Mouse (Mus musculus) forebrain, embryonic 13.5 days (tissue): ENCODE measurements around the gene Psmd4. TPM values are rescaled to one million over a fixed set of nuclear protein-coding genes. Genes with fewer than 3 reads are reported as not detected.

Source experiments
- ATAC-seq: fragments of 200-750 bp; cut with Nextera tagmentation; 2 replicates; pipeline ENCODE4 v1.8.0; 2017
- H3K27ac ChIP-seq: fragments of 300-500 bp; sonication (generic); 2 replicates; pipeline ENCODE4 v1.5.1; 2015; ENCODE audit warnings: inconsistent platforms, mild to moderate bottlenecking, moderate library complexity
- H3K27me3 ChIP-seq: fragments of 300-500 bp; sonication (generic); 2 replicates; pipeline ENCODE4 v1.6.1; 2015; ENCODE audit warnings: mild to moderate bottlenecking, inconsistent platforms
- H3K36me3 ChIP-seq: fragments of 300-500 bp; sonication (generic); 2 replicates; pipeline ENCODE4 v1.6.1; 2015; ENCODE audit warnings: mild to moderate bottlenecking, inconsistent platforms; ENCODE audit not compliant: poor library complexity, severe bottlenecking
- H3K4me1 ChIP-seq: fragments of 300-500 bp; sonication (generic); 2 replicates; pipeline ENCODE4 v1.6.1; 2015; ENCODE audit warnings: inconsistent platforms
- H3K4me2 ChIP-seq: fragments of 300-500 bp; sonication (generic); 2 replicates; pipeline ENCODE4 v1.6.1; 2015; ENCODE audit warnings: inconsistent platforms, mild to moderate bottlenecking, moderate library complexity
- H3K4me3 ChIP-seq: fragments of 300-500 bp; sonication (generic); 2 replicates; pipeline ENCODE4 v1.5.1; 2015; ENCODE audit warnings: mild to moderate bottlenecking, inconsistent platforms
- H3K9ac ChIP-seq: fragments of 300-500 bp; sonication (generic); 2 replicates; pipeline ENCODE4 v1.6.1; 2015; ENCODE audit warnings: mild to moderate bottlenecking, inconsistent platforms
- H3K9me3 ChIP-seq: fragments of 300-500 bp; sonication (generic); replicated peaks from 2 replicates; pipeline ENCODE4 v1.6.1; 2016; ENCODE audit warnings: inconsistent platforms
- WGBS: fragments of 180-500 bp; shearing (Covaris S2); methylation state at CpG from one replicate; pipeline ENCODE4 v1.1.7; 2015; 5-methylcytosine and 5-hydroxymethylcytosine counted together
- polyA plus RNA-seq: library from polyadenylated mRNA; unstranded; fragments of >200 nt; fragmentation: Nextera tagmentation; extraction: Ambion mirVana; gene quantifications from 2 replicates; pipeline ENCODE4 v1.2.1, GENCODE M21; 2015

The Psmd4 gene
- 299 and 311 TPM in 2 replicates for polyA plus RNA-seq

DNA sequence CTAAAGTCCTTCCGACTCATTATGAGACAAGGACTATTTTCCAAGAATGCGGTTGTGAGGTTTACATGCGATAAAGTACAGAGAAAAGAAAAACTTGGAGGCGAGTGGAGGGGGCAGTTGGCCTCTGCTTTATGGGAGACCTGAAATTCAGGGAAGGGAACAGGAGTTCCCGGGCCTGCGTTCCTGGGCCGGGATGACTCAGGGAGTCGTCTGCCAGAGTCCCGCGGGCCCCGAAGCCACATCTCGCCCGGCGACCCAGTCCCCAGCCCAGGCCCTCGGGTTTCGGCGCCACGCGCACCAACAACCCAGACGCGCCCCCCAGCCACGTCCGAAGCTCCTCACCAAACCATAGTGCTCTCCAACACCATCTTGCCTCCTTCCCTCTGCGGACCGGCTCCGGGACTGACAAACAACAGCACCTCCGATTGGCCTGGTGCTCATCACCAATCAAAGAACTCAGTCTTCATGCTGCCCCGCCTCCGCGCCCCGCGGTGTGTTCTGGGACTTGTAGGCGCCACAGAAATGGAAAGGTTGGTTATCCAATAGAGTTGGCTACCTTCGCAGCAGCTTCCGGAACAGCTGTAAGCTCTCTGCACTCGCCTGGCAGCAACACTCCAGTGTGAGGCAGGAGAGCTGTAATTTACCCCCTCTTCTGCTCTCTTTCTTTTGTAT, at the start of gene Psmd4:
Gene Psmd4, minus strand, starts transcription at position 449 of the 672 bp plus-strand sequence.
- Histone ChIP-seq H3K4me3 (peak within 1 kb of the TSS; percentile 63), H3K9me3 (no peaks in the 10 kb centered on the region), H3K4me1 (peaks cover 7% of the 10 kb centered on the region), H3K27ac (no peak within 1 kb of the TSS; the same call in 1 of the 2 replicates), H3K9ac (peak within 1 kb of the TSS; percentile 86), H3K4me2 (peak within 1 kb of the TSS; percentile 66), H3K27me3 (no peaks in the 10 kb centered on the region), H3K36me3 (peaks cover 23% of the 10 kb centered on the region)
- peak; percentile 100 for ATAC-seq
- under 1% methylated on average over 36 of the region's 36 CpGs for WGBS

DNA sequence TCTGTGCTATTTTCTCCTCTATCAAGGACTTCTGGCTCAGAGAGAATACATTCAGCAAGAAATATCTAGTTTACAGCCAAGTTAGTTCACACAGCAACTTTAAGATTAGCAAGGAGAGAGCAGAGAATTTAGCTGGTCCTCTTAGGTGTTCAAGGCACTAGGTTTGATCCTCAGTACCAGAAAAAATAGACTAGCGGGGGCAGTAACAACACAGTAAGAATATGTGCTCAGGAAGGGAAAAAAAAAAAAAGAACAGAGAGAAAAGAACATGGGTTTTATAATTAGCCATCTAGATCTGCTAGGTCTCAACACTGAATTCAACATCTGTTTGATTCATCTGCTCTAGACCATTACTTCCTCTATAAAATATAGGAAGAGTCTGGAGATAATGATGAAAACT, 45.7 kb upstream of the Psmd4 start:
- H3K9ac ChIP-seq: no peak overlapping the region
- H3K4me3 ChIP-seq: no peak overlapping the region
- ATAC-seq: no peak
- H3K27ac ChIP-seq: no peak overlapping the region
- no peaks in the 10 kb centered on the region for H3K27me3 ChIP-seq
- no peaks in the 10 kb centered on the region for H3K4me1 ChIP-seq
- H3K36me3 ChIP-seq: peaks cover 6% of the 10 kb centered on the region; the same call in 1 of the 2 replicates
- no peaks in the 10 kb centered on the region for H3K9me3 ChIP-seq
- no peak overlapping the region for H3K4me2 ChIP-seq
- WGBS: 96% methylated on average over 1 of the region's 1 CpGs

DNA sequence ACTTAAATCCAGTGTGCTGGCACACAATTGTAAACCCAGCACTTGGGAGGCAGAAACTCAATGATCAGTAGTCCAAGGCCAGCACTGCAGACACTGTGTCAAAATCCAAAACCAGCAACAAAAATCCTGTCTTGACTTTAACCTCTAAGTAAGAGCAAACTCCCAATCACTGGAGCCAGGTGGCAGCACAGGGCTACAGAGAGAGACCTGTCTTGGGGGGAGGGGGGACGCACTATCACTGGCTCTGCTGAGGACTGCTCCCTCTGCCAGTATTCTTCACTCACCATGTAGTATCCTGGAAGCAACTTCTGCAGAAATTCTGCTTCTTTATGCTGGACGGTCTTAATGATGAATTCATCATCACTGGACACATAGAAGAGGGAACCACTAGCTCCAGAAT, 29.2 kb upstream of the Psmd4 start:
- H3K4me3 ChIP-seq: no peak overlapping the region

DNA sequence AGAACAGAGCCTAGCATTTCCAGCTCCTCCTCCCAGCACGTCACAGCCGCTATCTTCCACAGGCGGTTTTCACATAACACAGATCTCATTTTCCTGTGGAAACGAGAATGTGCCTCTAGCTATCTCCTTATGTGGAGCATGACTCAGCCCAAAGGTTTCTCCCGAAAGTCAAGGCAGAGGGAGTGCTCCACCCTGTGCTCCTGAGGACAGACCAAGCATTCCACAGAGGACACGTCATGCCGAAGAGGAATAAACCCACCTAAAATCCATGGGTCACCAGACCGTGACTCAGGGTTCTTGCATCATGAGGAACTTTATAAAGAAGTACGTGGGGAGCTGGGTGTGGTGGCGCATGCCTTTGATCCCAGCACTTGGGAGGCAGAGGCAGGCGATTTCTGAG, 24.2 kb upstream of the Psmd4 start:
- 93% methylated on average over 11 of the region's 11 CpGs for WGBS
- Histone ChIP-seq H3K36me3 (peaks cover 97% of the 10 kb centered on the region), H3K9ac (no peak overlapping the region), H3K27ac (no peak overlapping the region), H3K9me3 (no peaks in the 10 kb centered on the region), H3K4me3 (no peak overlapping the region), H3K4me1 (no peaks in the 10 kb centered on the region), H3K4me2 (no peak overlapping the region), H3K27me3 (no peaks in the 10 kb centered on the region)
- ATAC-seq: no peak

More for the DNA sequence above, 29.2 kb upstream of the Psmd4 start:
- no peak overlapping the region for H3K27ac ChIP-seq
- no peaks in the 10 kb centered on the region for H3K27me3 ChIP-seq
- H3K9me3 ChIP-seq: no peaks in the 10 kb centered on the region
- peaks cover 86% of the 10 kb centered on the region for H3K36me3 ChIP-seq
- no peak for ATAC-seq
- WGBS: 98% methylated on average over 2 of the region's 2 CpGs
- no peak overlapping the region for H3K4me2 ChIP-seq
- no peak overlapping the region for H3K9ac ChIP-seq
- no peaks in the 10 kb centered on the region for H3K4me1 ChIP-seq

DNA sequence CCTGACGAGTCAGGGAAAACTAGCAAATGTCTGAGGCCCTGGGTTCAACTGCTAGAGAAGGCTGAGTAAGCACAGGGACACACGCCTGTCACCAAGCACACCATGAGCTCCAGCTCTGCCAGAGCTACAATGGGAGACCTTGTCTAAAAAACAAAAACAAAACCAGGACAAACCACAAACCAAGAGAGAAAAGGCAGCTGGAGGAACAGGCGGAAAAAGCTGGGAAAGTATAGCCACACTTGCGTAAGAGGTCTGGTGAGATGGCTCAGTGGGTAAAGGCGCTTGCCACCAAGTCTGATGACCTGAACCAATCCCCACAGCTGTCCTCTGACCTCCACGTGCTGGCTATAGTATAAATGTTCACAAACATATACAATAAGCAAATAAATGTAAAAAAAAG, 23.7 kb upstream of the Psmd4 start:
- Histone ChIP-seq H3K27me3 (no peaks in the 10 kb centered on the region), H3K4me2 (no peak overlapping the region), H3K9me3 (no peaks in the 10 kb centered on the region), H3K27ac (no peak overlapping the region), H3K4me3 (no peak overlapping the region), H3K4me1 (no peaks in the 10 kb centered on the region), H3K9ac (no peak overlapping the region), H3K36me3 (peaks cover 97% of the 10 kb centered on the region)
- 85% methylated on average over 6 of the region's 6 CpGs for WGBS
- no peak for ATAC-seq

DNA sequence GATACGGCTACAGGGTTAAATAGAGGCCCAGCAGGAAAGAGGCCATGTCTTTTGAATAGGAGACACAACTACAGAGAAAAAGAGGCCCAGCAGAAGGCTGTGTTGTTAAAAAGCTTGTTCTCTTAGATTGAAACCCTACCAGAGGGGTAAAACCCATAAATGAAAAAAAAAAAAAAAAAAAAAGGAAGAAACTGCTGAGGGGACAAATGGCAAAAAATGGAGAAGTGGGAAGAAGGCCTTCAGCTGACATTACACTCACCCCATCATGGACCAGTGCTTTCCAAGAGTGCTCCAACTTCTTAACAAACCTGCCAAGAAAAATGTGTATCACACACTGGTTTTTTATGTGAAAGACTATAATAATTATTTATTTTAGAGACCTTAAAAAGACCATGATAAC, 23.1 kb upstream of the Psmd4 start:
- WGBS: 80% methylated on average over 1 of the region's 1 CpGs
- Histone ChIP-seq H3K4me1 (no peaks in the 10 kb centered on the region), H3K4me3 (no peak overlapping the region), H3K9me3 (no peaks in the 10 kb centered on the region), H3K36me3 (peaks cover 97% of the 10 kb centered on the region), H3K27ac (no peak overlapping the region), H3K4me2 (no peak overlapping the region), H3K27me3 (no peaks in the 10 kb centered on the region), H3K9ac (no peak overlapping the region)
- no peak for ATAC-seq

DNA sequence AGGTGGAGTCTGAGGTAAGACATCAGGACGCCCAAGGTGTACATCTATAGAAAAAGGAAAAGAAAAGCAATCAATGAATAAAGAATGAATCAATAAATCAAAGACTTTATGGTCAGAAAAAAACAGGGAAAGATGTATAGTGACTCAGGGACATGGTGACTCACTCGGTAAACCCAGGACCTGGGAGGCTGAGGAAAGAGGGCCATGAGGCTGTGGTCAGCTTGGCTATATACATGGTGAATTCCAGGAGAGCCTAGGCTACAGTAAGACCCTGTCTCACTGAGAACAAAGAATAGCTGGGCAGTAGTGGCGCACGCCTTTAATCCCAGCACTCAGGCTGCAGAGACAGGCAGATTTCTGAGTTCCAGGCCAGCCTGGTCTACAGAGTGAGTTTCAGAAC, 21.3 kb upstream of the Psmd4 start:
- Histone ChIP-seq H3K4me2 (no peak overlapping the region), H3K9ac (no peak overlapping the region), H3K36me3 (peaks cover 98% of the 10 kb centered on the region), H3K4me3 (no peak overlapping the region), H3K27me3 (no peaks in the 10 kb centered on the region), H3K27ac (no peak overlapping the region), H3K4me1 (no peaks in the 10 kb centered on the region), H3K9me3 (no peaks in the 10 kb centered on the region)
- WGBS: 95% methylated on average over 4 of the region's 4 CpGs
- no peak for ATAC-seq

DNA sequence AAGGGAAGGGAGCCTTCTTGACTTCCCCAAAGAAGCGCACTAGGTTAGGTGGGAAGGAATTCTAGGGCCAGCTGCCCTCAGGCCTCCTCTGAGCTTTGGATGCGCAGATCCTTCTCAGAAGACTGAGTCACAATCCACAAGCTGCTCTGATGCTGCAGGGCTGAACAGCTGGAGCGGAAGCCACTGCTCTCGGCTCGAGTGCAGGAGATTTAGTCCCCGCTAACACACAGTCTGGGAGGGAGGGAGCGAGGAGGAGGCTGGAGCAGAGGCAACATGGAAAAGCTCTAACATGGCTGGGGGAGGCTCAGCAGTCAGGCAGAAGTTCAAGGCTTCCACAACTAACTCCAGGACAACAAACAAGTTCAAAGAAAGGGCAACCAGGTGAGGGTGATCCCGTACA, 15.7 kb upstream of the Psmd4 start:
- peaks cover 56% of the 10 kb centered on the region for H3K36me3 ChIP-seq
- no peaks in the 10 kb centered on the region for H3K9me3 ChIP-seq
- H3K27me3 ChIP-seq: no peaks in the 10 kb centered on the region
- WGBS: 86% methylated on average over 8 of the region's 8 CpGs
- no peak overlapping the region for H3K27ac ChIP-seq
- no peak overlapping the region for H3K4me2 ChIP-seq
- no peak overlapping the region for H3K4me3 ChIP-seq
- ATAC-seq: no peak
- peaks cover 7% of the 10 kb centered on the region; the same call in 1 of the 2 replicates for H3K4me1 ChIP-seq
- no peak overlapping the region for H3K9ac ChIP-seq

DNA sequence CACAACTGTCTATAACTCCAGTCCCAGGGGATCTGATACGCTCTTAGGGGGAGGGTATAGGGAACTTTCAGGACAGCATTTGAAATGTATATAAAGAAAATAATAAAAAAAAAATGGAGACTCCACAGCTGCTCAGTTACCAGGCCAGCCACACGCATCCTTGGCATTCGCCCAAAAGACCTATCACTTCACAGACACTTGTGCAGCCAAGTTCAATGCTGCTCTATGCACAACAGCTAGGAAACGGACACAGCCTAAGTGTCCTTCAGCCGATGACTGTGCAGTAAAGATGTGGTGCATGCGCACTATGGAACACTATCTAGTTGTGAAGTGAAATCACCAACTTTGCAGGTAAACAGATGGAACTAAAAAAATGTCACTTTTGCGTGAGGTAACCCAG, 13.9 kb upstream of the Psmd4 start:
- no peak overlapping the region for H3K4me2 ChIP-seq
- no peaks in the 10 kb centered on the region for H3K27me3 ChIP-seq
- H3K9ac ChIP-seq: no peak overlapping the region
- H3K9me3 ChIP-seq: no peaks in the 10 kb centered on the region
- peaks cover 38% of the 10 kb centered on the region for H3K36me3 ChIP-seq
- no peak overlapping the region for H3K27ac ChIP-seq
- ATAC-seq: no peak
- WGBS: 91% methylated on average over 7 of the region's 7 CpGs
- H3K4me1 ChIP-seq: peaks cover 7% of the 10 kb centered on the region; the same call in 1 of the 2 replicates
- H3K4me3 ChIP-seq: no peak overlapping the region

DNA sequence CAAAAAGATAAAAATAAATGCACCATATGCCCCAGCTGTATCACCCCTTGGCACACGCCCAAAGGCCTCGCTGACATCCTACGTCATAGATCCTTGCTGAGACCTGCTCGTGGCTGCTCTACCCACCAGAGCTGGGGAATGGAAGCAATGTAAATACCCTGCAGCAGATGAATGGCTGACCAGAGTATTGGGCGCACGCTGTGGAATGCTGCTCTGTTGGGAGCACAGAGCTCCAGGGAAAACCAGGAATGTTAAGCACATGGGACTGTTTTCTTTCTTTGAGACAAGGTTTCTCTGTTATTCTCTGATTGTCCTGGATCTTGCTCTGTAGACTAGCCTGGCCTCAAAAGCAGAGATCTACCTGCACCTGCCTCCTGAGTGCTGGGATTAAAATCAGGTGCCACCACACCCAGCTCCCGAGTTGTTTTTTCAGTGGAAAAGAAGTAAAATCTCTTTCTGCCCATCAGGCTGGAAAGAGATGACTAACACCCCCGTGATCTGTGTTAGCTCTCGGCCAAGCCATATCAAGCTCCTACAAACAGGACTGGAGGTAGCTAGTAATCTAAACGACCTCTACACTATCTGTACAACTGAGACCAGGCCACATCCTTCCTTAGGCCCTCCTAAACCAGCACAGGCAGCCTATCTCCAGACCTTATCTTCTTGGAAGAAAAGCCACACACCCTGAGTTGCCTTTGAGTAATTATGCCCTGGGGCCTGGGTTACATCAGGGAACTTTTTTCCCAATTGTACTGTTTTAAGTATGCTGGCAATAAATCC, 12.3 kb upstream of the Psmd4 start:
- no peak overlapping the region for H3K27ac ChIP-seq
- ATAC-seq: no peak
- peaks cover 7% of the 10 kb centered on the region; the same call in 1 of the 2 replicates for H3K4me1 ChIP-seq

DNA sequence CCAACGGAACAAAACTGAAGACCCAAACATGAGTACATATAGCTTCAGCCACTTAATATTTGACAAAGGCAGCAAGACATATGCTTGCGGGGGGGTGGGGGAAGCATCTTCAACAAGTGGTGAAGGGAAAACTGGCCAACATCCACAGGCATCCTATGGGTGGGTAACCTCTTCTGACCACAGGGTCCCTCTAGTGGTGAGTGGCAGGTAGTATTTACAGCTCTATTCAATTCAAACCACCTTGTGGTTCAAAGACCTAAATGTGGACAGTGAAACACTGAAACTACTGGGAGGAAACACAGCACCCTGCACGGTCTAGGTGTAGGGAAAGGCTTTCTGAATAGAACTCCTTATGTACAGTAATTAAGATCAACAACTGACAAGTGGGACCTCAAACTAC, 11.3 kb upstream of the Psmd4 start:
- Histone ChIP-seq H3K4me2 (no peak overlapping the region), H3K36me3 (peaks cover 12% of the 10 kb centered on the region), H3K27me3 (no peaks in the 10 kb centered on the region), H3K4me1 (peaks cover 7% of the 10 kb centered on the region; the same call in 1 of the 2 replicates), H3K9ac (no peak overlapping the region), H3K4me3 (no peak overlapping the region), H3K27ac (no peak overlapping the region), H3K9me3 (no peaks in the 10 kb centered on the region)
- WGBS: 51% methylated on average over 3 of the region's 3 CpGs
- ATAC-seq: 0 out of 2 replicates have a peak, but pooled peaks have one; percentile 58

More for the DNA sequence above, 12.3 kb upstream of the Psmd4 start:
- 55% methylated on average over 10 of the region's 10 CpGs for WGBS
- Histone ChIP-seq H3K9ac (0 out of 2 replicates have a peak overlapping the region, but pooled peaks have one; percentile 9), H3K4me2 (no peak overlapping the region), H3K4me3 (no peak overlapping the region), H3K36me3 (peaks cover 22% of the 10 kb centered on the region), H3K9me3 (no peaks in the 10 kb centered on the region), H3K27me3 (no peaks in the 10 kb centered on the region)

DNA sequence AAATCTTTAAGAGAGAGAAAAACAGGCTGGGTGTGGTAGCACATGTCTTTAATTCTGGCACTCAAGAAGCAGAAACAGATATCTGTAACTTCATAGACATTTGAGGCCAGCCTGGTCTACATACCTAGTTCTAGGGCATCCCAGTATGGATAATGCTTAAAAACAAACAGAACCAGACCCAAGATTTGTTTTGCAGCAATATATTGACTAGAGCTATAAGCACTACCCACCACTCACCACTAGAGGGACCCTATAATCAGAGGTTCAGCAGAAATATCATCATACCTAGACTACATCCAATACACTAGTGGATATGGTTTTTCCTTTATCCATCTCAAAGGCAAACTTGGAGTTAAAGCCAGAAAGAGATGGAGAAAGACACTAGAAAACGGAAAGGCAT, 10.5 kb upstream of the Psmd4 start:
- 29% methylated on average over 1 of the region's 1 CpGs for WGBS
- Histone ChIP-seq H3K4me3 (no peak overlapping the region), H3K4me2 (no peak overlapping the region), H3K9me3 (no peaks in the 10 kb centered on the region), H3K4me1 (peaks cover 7% of the 10 kb centered on the region; the same call in 1 of the 2 replicates), H3K9ac (no peak overlapping the region), H3K36me3 (peaks cover 5% of the 10 kb centered on the region), H3K27ac (no peak overlapping the region), H3K27me3 (no peaks in the 10 kb centered on the region)
- ATAC-seq: peak; percentile 67
